Mouse (Mus musculus) hindbrain, embryonic 12.5 days (tissue): ENCODE data around the gene Dennd2c. TPM values are rescaled to one million over a fixed set of nuclear protein-coding genes. Genes with fewer than 3 reads are reported as not detected.
A peak's percentile ranks its signal among the peaks of the same experiment; 100 is the strongest.

Experiments used
- ATAC-seq: fragments of 200-750 bp; cut with Nextera tagmentation; 2 replicates; pipeline ENCODE4 v1.8.0; 2017; ENCODE audit warnings: moderate TSS enrichment; ENCODE audit not compliant: low FRiP score
- H3K27ac ChIP-seq: fragments of 300-500 bp; sonication (generic); 2 replicates; pipeline ENCODE4 v1.5.1; 2016; ENCODE audit warnings: mild to moderate bottlenecking
- H3K27me3 ChIP-seq: fragments of 300-500 bp; sonication (generic); 2 replicates; pipeline ENCODE4 v1.6.1; 2016; ENCODE audit warnings: mild to moderate bottlenecking
- H3K36me3 ChIP-seq: fragments of 300-500 bp; sonication (generic); 2 replicates; pipeline ENCODE4 v1.6.1; 2016; ENCODE audit warnings: mild to moderate bottlenecking
- H3K4me1 ChIP-seq: fragments of 300-500 bp; sonication (generic); 2 replicates; pipeline ENCODE4 v1.6.1; 2016
- H3K4me2 ChIP-seq: fragments of 300-500 bp; sonication (generic); replicated peaks from 2 replicates; pipeline ENCODE4 v1.6.1; 2016; ENCODE audit warnings: mild to moderate bottlenecking
- H3K4me3 ChIP-seq: fragments of 300-500 bp; sonication (generic); 2 replicates; pipeline ENCODE4 v1.5.1; 2016; ENCODE audit warnings: mild to moderate bottlenecking
- H3K9ac ChIP-seq: fragments of 300-500 bp; sonication (generic); 2 replicates; pipeline ENCODE4 v1.6.1; 2016; ENCODE audit warnings: mild to moderate bottlenecking, moderate library complexity
- H3K9me3 ChIP-seq: fragments of 300-500 bp; sonication (generic); replicated peaks from 2 replicates; pipeline ENCODE4 v1.6.1; 2016; ENCODE audit warnings: mild to moderate bottlenecking
- WGBS: fragments of 180-500 bp; shearing (Covaris S2); methylation state at CpG from one replicate; pipeline ENCODE4 v1.1.7; 2016; 5-methylcytosine and 5-hydroxymethylcytosine counted together
- polyA plus RNA-seq: library from polyadenylated mRNA; unstranded; fragments of >200 nt; fragmentation: Nextera tagmentation; extraction: Ambion mirVana; gene quantifications from 2 replicates; pipeline ENCODE4 v1.2.1, GENCODE M21; 2016

The Dennd2c gene
- polyA plus RNA-seq, 1 experiment from 2014 or later, result 3.6 TPM

DNA sequence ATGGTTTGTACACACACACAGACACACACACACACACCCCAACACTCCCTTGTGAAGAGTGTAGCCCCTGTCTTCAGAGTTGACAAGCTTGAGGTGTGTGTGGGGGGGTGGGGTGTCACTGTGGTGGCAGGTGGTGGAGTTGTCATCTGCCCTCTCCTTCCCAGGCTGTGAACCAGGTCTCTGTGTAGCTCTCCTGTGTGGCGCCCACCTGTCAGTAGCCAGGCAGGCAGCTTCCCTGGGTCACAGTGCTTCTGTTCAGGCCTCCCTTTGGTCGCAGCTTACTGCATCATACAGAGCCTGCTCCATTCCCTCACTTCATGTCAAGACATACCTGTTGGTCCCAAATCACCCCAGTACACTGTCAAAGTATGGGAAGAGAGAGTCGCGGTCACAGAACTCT lies 43.4 kb downstream of the Dennd2c start:
- ATAC-seq, result no peak
- Histone ChIP-seq H3K9me3 (no peaks in the 10 kb centered on the region), H3K27ac (no peak overlapping the region), H3K27me3 (no peaks in the 10 kb centered on the region), H3K4me3 (no peak overlapping the region), H3K36me3 (no peaks in the 10 kb centered on the region), H3K4me1 (peaks cover 6% of the 10 kb centered on the region), H3K9ac (no peak overlapping the region), H3K4me2 (no peak overlapping the region)
- 84% methylated on average over 4 of the region's 4 CpGs for WGBS

DNA sequence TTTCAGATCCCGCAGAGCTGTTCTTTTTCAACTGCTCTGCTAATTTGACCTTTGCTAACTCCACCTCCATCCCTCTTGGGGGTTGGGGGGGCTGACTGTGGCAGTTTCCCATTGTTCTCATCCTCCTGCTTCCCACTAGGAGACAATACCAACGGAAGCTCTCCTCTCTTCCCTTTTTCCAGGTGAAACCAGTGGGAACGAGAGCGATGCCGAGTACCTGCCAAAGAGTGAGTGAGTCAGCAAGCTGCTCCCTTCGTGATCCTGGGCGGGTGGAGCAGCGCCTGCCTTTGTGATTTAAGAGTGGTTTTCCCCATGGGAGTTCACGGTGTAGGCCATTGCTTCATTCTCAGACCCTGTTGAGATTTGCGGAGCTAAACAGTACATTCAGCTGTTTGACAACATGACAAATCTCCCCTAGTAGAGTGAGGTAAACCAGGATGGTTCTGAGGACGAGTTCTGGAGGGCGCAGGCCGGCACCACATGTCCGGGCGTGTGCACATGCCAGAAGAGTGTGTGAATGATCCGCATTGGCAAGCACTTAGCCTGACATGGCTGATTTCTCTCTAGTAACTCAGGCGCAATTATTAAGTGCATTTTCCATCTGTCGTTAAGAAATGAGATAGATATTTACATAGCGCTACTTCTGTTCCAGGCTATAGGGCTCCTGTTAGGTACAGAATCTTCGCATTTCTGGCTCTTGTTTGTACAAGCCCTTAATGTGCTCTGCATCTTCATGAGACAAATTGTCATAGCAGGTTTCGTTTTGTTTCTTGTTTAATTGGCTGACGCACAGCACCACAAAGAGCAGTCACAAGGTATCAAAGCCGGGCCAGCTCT lies 44.1 kb downstream of the Dennd2c start:
- WGBS, result 66% methylated on average over 23 of the region's 23 CpGs
- Histone ChIP-seq H3K9me3 (no peaks in the 10 kb centered on the region), H3K27me3 (no peaks in the 10 kb centered on the region), H3K4me3 (no peak overlapping the region), H3K9ac (no peak overlapping the region), H3K4me2 (no peak overlapping the region), H3K27ac (no peak overlapping the region), H3K4me1 (peaks cover 6% of the 10 kb centered on the region), H3K36me3 (no peaks in the 10 kb centered on the region)
- no peak for ATAC-seq

DNA sequence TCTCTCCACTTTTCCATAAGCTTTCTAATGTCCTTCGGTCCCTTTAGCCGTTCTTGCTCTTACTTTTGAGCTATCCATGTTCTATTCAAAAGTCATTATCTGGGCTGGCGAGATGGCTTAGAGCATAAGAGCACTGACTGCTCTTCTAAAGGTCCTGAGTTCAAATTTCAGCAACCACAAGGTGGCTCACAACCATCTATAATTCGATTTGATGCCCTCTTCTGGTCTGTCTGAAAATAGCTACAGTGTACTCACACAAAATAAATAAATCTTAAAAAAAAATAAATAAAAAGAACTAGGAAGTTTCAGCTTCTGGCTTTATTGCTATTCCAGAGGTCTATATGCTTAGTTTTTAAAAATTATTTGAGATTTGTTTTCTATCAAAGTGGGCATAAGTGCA lies 45.4 kb downstream of the Dennd2c start:
- H3K4me2 ChIP-seq, result no peak overlapping the region
- ATAC-seq, result no peak
- no peaks in the 10 kb centered on the region for H3K36me3 ChIP-seq
- H3K9ac ChIP-seq, result no peak overlapping the region
- 84% methylated on average over 4 of the region's 4 CpGs for WGBS
- no peaks in the 10 kb centered on the region for H3K9me3 ChIP-seq
- no peak overlapping the region for H3K27ac ChIP-seq
- H3K4me1 ChIP-seq, result peaks cover 6% of the 10 kb centered on the region
- no peaks in the 10 kb centered on the region for H3K27me3 ChIP-seq
- no peak overlapping the region for H3K4me3 ChIP-seq

DNA sequence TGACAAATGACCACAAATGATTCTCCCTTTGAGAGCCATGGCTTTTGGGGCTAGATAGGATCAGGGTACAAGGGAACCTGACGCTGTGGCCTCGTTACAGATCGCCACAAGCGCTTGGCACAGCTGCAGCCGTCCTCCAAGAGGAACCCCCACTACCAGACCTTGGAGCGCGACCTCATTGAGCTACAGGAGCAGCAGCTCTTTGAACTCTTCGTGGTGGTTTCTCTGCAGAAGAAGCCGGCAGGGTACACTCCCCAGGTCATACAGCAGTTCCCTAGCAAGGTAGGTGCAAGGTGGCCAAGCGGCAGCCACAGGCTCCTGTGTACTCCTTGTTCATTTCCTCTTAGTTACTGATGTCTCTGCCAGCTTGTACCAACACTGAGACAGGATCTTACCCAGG lies 46.5 kb downstream of the Dennd2c start:
- no peak for ATAC-seq
- no peak overlapping the region for H3K4me2 ChIP-seq
- H3K36me3 ChIP-seq, result no peaks in the 10 kb centered on the region
- WGBS, result 82% methylated on average over 10 of the region's 10 CpGs
- H3K27ac ChIP-seq, result no peak overlapping the region
- no peaks in the 10 kb centered on the region for H3K27me3 ChIP-seq
- no peak overlapping the region for H3K9ac ChIP-seq
- H3K4me3 ChIP-seq, result no peak overlapping the region
- H3K4me1 ChIP-seq, result peaks cover 6% of the 10 kb centered on the region
- H3K9me3 ChIP-seq, result no peaks in the 10 kb centered on the region

DNA sequence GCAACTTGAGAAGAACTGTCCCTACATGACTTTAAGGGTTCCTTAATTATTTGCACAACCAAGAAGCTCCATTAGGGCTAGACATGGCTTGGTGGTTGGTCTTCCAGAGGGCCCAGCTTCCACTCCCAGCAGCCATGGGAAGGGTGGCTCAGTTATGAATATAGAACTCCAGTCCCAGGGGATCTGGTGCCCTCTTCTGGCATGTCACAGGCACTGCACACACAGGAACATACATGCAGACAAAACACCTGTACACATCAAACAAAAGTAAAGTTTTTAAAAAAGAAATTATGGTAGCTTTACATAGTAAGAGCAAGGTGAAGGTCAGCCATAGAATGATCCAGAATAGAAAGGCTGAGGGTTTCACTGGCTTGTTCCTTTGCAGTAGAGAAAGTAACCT lies 51.4 kb downstream of the Dennd2c start:
- no peak overlapping the region for H3K4me3 ChIP-seq
- ATAC-seq, result no peak
- no peaks in the 10 kb centered on the region for H3K4me1 ChIP-seq
- no peak overlapping the region for H3K27ac ChIP-seq
- no peaks in the 10 kb centered on the region for H3K27me3 ChIP-seq
- no peak overlapping the region for H3K4me2 ChIP-seq
- H3K36me3 ChIP-seq, result no peaks in the 10 kb centered on the region
- no peaks in the 10 kb centered on the region for H3K9me3 ChIP-seq
- no peak overlapping the region for H3K9ac ChIP-seq

DNA sequence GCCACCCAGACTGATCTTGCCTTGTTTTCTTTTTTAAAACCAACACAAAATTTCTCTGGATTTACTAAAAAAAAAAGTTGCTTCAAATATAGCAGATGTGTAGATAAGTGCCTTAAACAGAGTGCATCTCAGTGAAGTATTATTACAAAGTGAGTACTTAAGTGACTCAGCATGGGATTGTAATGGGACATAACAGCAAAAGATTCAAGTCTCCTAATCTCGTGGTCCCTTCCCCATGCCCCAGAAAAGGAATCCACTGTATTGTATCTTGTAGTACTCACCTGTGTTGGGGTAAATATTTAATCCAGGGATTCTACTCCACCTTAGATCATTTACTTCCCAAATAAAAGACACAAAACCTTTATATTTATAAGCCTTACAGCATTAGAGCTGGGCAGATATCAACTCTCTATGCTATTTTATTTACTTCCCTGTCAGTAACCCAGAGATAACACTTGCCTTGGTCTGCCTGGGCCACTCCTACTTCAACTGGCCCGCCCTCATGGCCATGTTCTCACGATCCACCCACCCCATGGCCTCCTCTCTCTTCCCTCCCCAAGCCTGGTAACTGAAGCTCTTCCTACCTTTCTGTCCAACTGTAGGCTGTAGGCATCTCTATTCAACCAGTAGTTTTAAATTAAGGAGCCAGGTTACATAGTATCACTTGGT lies 57.0 kb downstream of the Dennd2c start:
- Histone ChIP-seq H3K4me3 (no peak overlapping the region), H3K27ac (no peak overlapping the region), H3K36me3 (no peaks in the 10 kb centered on the region), H3K4me1 (no peaks in the 10 kb centered on the region), H3K9ac (no peak overlapping the region), H3K27me3 (no peaks in the 10 kb centered on the region), H3K9me3 (no peaks in the 10 kb centered on the region), H3K4me2 (no peak overlapping the region)
- no peak for ATAC-seq
- WGBS, result 66% methylated on average over 3 of the region's 3 CpGs

DNA sequence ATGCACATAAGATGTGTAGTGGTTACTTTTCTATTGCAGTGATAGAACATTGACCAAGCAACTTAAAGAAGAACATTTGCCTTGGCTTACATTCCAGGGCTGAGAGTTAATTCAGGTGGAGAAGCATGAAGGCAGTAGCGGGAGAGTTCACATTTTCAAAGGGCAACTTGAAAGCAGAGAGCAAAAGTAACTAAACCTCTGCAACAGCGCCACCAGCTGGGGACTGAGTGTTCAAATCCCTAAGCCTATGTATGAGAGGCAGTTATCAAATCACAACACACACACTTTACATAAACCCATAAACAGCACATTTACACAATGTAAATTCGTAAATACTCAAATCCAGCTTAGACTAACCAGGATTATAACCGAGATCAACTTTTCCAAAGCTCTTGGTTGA lies 67.4 kb downstream of the Dennd2c start:
- no peaks in the 10 kb centered on the region for H3K27me3 ChIP-seq
- WGBS, result 14% methylated on average over 4 of the region's 4 CpGs
- H3K4me3 ChIP-seq, result no peak overlapping the region
- H3K9me3 ChIP-seq, result no peaks in the 10 kb centered on the region
- H3K36me3 ChIP-seq, result peaks cover 10% of the 10 kb centered on the region
- H3K27ac ChIP-seq, result no peak overlapping the region
- no peak for ATAC-seq
- H3K9ac ChIP-seq, result no peak overlapping the region
- no peak overlapping the region for H3K4me2 ChIP-seq
- H3K4me1 ChIP-seq, result peaks cover 11% of the 10 kb centered on the region

DNA sequence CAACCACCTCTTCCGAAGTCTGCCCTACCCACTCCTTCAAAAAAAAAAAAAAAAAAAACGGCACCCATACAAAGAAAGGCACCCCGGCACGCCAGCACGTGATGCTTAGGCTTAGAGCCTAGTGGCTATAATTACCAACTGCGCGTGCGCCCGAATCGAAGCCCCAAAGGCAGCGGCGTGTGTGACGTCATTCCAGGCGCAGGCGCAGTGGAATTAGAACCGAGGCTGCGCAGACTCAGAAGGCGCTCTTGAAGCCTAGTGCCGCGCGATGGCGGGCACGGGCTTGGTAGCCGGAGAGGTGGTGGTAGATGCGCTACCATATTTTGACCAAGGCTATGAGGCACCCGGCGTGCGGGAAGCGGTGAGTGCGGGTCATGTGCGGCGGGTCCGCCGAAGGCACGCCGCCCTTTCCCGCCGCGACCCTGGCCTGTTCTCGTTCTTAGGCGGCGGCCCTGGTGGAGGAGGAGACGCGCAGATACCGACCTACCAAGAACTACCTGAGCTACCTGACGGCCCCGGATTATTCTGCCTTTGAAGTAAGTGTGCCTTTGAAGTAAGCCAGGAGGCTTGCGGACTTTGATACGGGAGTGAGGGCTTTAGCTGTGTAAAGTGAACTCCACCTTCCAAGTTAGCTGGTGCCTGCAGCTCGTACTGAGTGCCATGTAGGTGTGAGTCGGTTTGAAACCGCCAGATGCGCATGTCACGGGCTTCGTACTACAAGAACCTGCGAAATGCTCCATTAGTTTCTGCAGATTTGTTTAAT lies 69.3 kb downstream of the Dennd2c start, which contains the start of gene Bcas2:
Gene Bcas2 (plus strand): TSS at position 151 of the 763 bp plus-strand sequence.
- Histone ChIP-seq H3K9ac (peak within 1 kb of the TSS; percentile 82), H3K4me3 (peak within 1 kb of the TSS; percentile 83), H3K27me3 (no peaks in the 10 kb centered on the region), H3K4me2 (peak within 1 kb of the TSS; percentile 83), H3K27ac (peak within 1 kb of the TSS; percentile 72; the same call in 1 of the 2 replicates), H3K36me3 (peaks cover 26% of the 10 kb centered on the region), H3K4me1 (peaks cover 11% of the 10 kb centered on the region), H3K9me3 (no peaks in the 10 kb centered on the region)
- peak; percentile 96 for ATAC-seq
- under 1% methylated on average over 56 of the region's 56 CpGs for WGBS

DNA sequence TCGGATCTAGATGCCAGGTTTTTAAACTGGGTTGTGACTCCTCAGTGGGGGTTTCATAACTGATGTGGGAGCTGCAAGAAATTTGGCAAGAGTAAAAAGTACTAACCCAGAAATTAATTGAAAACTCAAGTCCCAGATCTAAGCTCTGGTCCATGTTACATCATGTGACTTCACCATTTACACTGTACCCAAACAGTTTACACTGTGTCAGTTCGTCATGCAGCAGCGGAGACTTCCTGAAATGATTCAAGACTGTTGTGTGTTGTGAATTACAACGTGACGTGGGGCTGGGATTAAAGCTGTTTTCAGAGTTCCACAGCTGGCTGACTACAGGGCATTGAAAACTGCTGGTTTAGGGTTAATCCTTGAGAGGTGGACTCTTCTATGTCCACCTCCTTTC lies 70.2 kb downstream of the Dennd2c start:
- peak overlapping the region; percentile 83 for H3K4me2 ChIP-seq
- no peaks in the 10 kb centered on the region for H3K9me3 ChIP-seq
- no peak overlapping the region for H3K27ac ChIP-seq
- H3K4me3 ChIP-seq, result peak overlapping the region; percentile 83
- H3K9ac ChIP-seq, result peak overlapping the region; percentile 82
- ATAC-seq, result no peak
- 64% methylated on average over 5 of the region's 5 CpGs for WGBS
- peaks cover 11% of the 10 kb centered on the region for H3K4me1 ChIP-seq
- no peaks in the 10 kb centered on the region for H3K27me3 ChIP-seq
- peaks cover 34% of the 10 kb centered on the region for H3K36me3 ChIP-seq

DNA sequence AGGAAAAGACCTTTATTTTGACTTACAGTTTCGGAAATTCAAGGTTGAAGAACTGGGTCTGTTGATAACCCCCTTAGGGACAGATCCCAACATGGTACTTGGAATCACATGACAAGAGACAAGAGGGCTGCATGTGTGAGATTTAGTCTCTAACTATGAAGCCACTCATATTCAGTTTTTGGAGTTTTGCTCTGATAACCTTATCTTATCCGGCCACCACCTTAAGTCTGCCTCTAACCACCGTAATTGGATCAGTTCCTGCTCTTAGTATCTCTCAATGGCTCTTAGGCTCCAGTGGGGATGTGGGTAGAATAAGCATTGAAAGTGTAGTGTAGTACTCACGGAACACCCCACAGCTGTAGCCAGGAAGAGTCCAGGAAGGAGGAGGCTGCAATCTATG lies 74.3 kb downstream of the Dennd2c start:
- Histone ChIP-seq H3K27ac (no peak overlapping the region), H3K4me2 (no peak overlapping the region), H3K9me3 (no peaks in the 10 kb centered on the region), H3K27me3 (no peaks in the 10 kb centered on the region), H3K4me3 (no peak overlapping the region), H3K36me3 (peaks cover 50% of the 10 kb centered on the region), H3K4me1 (peaks cover 8% of the 10 kb centered on the region), H3K9ac (no peak overlapping the region)
- WGBS, result 91% methylated on average over 4 of the region's 4 CpGs
- ATAC-seq, result no peak

DNA sequence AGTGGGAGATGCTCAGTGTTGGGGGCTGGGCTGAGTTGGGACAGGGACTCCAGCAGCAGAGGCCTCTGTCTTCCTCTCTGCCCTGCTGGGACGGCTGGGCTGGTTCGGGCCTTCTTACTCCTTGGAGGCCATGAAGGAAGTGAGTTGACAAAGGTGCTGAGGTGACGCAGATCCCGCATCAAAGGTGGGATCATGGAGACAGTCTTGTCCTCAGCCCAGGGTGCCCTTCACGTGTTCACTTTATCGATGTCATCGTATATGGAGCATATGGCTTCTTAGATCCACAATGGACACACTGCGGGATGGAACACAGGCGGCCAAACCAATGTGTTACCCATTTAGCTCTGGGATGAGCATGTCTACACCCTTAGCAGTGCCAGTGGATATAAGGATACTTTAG lies 77.1 kb downstream of the Dennd2c start:
- no peak overlapping the region for H3K9ac ChIP-seq
- no peak overlapping the region for H3K27ac ChIP-seq
- peaks cover 43% of the 10 kb centered on the region for H3K36me3 ChIP-seq
- H3K4me2 ChIP-seq, result no peak overlapping the region
- 95% methylated on average over 9 of the region's 9 CpGs for WGBS
- no peak overlapping the region for H3K4me3 ChIP-seq
- H3K27me3 ChIP-seq, result no peaks in the 10 kb centered on the region
- H3K4me1 ChIP-seq, result no peaks in the 10 kb centered on the region
- ATAC-seq, result no peak
- no peaks in the 10 kb centered on the region for H3K9me3 ChIP-seq

DNA sequence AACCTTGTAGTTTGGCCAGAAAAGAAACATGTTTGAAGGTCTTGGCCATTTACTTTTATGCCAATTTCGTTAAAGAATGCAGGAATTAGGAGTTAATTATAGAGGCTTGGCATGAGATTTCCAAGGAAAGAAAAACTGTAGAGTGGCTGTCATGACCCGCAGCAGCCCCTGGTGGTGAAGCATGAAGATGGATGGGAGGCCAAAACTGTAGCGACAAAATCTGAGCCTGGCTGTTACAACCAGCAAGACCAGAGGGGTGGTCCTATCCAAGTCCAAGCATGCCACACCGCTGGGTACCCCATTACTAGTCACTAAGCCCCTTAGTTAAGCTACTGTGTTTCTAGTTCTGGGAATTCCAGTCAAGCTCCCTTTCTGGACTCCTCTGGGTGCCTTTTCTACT lies 78.8 kb downstream of the Dennd2c start:
- H3K36me3 ChIP-seq, result peaks cover 29% of the 10 kb centered on the region
- H3K4me2 ChIP-seq, result no peak overlapping the region
- no peak overlapping the region for H3K4me3 ChIP-seq
- ATAC-seq, result no peak
- no peak overlapping the region for H3K9ac ChIP-seq
- no peaks in the 10 kb centered on the region for H3K27me3 ChIP-seq
- 58% methylated on average over 4 of the region's 4 CpGs for WGBS
- no peaks in the 10 kb centered on the region for H3K4me1 ChIP-seq
- H3K9me3 ChIP-seq, result no peaks in the 10 kb centered on the region
- H3K27ac ChIP-seq, result no peak overlapping the region
